Mouse (Mus musculus): ENCODE measurements around the gene Pax3.

DNA sequence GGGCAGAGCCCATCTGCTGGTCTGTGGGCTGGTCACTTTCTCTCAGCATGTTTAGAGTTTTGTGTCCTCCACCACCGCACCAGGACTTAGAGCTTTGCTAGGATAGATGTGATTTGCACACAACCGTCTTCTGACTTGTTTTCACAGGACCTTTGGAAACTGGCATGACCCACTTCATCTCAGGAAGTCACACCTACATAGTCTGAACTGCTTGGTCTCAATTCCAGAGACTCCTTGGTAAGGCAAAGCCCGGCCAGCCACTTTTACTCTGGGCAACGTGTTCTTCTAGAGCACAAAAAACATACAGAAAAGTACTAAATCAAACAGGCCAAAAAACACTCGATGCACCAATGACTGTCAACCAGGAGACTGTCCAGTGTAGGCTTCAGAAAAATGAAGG lies 14.0 kb downstream of the Pax3 start:
- TF ChIP-seq CTCF (IDR thresholded peaks at IDR 0.05; ENCODE audit: borderline replicate concordance, extremely low read depth, insufficient read depth, insufficient read length), result no peak
- TF ChIP-seq POLR2A (IDR thresholded peaks at IDR 0.05; ENCODE audit: borderline replicate concordance, extremely low read depth, insufficient read depth, insufficient read length, poor library complexity, severe bottlenecking), result no peak
